Mouse (Mus musculus) CH12.LX (cell line): ENCODE results near the gene Ttc22. TPM values are rescaled to one million over a fixed set of nuclear protein-coding genes. Genes with fewer than 3 reads are reported as not detected.

Experiments
- DNase-seq: peaks from one replicate; pipeline ENCODE4 v3.0.0-alpha.2; 2013; ENCODE audit errors: extremely low read depth
- H3K27ac ChIP-seq: 2 replicates; pipeline ENCODE4 v1.5.1; 2012; ENCODE audit warnings: low read depth, mild to moderate bottlenecking, control low read depth, moderate library complexity; ENCODE audit not compliant: insufficient read depth
- H3K27me3 ChIP-seq: replicated peaks from 2 replicates; pipeline ENCODE3; 2012; ENCODE audit warnings: inconsistent platforms
- H3K36me3 ChIP-seq, 2 experiments: replicated peaks in 1 of 2; 2 replicates each; pipeline versions ENCODE3 to v1.6.1; 2012; ENCODE audit warnings: inconsistent platforms in 1 of 2, low read length in 1 of 2, mild to moderate bottlenecking in 1 of 2, mixed read lengths in 1 of 2, moderate library complexity in 1 of 2; ENCODE audit not compliant: control insufficient read depth in 1 of 2, insufficient read depth in 1 of 2
- H3K4me1 ChIP-seq, 2 experiments: 2 replicates each; pipeline ENCODE4 v1.6.1; 2012; ENCODE audit warnings: inconsistent platforms in 1 of 2, moderate library complexity in 1 of 2; ENCODE audit not compliant: insufficient read depth in 2 of 2, control insufficient read depth in 1 of 2
- H3K4me2 ChIP-seq: 2 replicates; pipeline ENCODE4 v1.6.1; 2012; ENCODE audit warnings: low read depth, mild to moderate bottlenecking, control low read depth; ENCODE audit not compliant: poor library complexity, insufficient read depth, severe bottlenecking
- H3K4me3 ChIP-seq, 3 experiments: fragments of 150-350 bp in 1 of 3; sonication (generic) in 1 of 3; replicated peaks in 1 of 3; 2 replicates each; pipeline versions ENCODE3 to v1.5.1; 2011 to 2012; ENCODE audit warnings: low read depth in 2 of 3, low read length in 2 of 3, mild to moderate bottlenecking in 2 of 3, moderate library complexity in 2 of 3, control low read depth in 1 of 3, improper control_type of control experiment in 1 of 3, inconsistent platforms in 1 of 3, mixed read lengths in 1 of 3; ENCODE audit not compliant: poor library complexity in 1 of 3
- H3K79me2 ChIP-seq: replicated peaks from 2 replicates; pipeline ENCODE4 v1.6.1; 2012; ENCODE audit warnings: mild to moderate bottlenecking, moderate library complexity; ENCODE audit not compliant: control insufficient read depth, poor library complexity, insufficient read depth, severe bottlenecking; ENCODE audit errors: extremely low read depth
- H3K9ac ChIP-seq: 2 replicates; pipeline ENCODE4 v1.6.1; 2012; ENCODE audit warnings: low read depth, mild to moderate bottlenecking, control low read depth, moderate library complexity; ENCODE audit not compliant: insufficient read depth
- H3K9me3 ChIP-seq: replicated peaks from 2 replicates; pipeline ENCODE3; 2012; ENCODE audit warnings: low read length, inconsistent platforms, mixed read lengths
- CHD1 ChIP-seq: IDR thresholded peaks from 2 replicates; pipeline ENCODE4 v1.6.1; 2012; ENCODE audit warnings: low read depth, low read length, improper control_type of control experiment, inconsistent platforms
- CHD2 ChIP-seq: IDR thresholded peaks from 2 replicates; pipeline ENCODE4 v1.6.1; 2011; ENCODE audit warnings: low read length, improper control_type of control experiment
- CTCF ChIP-seq, 2 experiments: IDR thresholded peaks in 1 of 2; conservative IDR thresholded peaks in 1 of 2; 2 replicates each; pipeline ENCODE4 v1.5.1; 2011 to 2012; ENCODE audit warnings: low read depth in 2 of 2, low read length in 2 of 2, improper control_type of control experiment in 1 of 2, inconsistent platforms in 1 of 2, mild to moderate bottlenecking in 1 of 2, moderate library complexity in 1 of 2
- E2F4 ChIP-seq: IDR thresholded peaks from 2 replicates; pipeline ENCODE4 v1.6.1; 2011; ENCODE audit warnings: low read depth, low read length, improper control_type of control experiment; ENCODE audit not compliant: insufficient replicate concordance
- EP300 ChIP-seq: IDR thresholded peaks from 2 replicates; pipeline ENCODE4 v1.6.1; 2011; ENCODE audit warnings: low read length, improper control_type of control experiment
- ETS1 ChIP-seq: conservative IDR thresholded peaks from 2 replicates; pipeline ENCODE4 v1.6.1; 2012; ENCODE audit warnings: low read depth, mild to moderate bottlenecking, inconsistent platforms, low read length, improper control_type of control experiment, moderate library complexity
- GABPA ChIP-seq: IDR thresholded peaks from 2 replicates; pipeline ENCODE4 v1.6.1; 2012; ENCODE audit warnings: low read depth, low read length, improper control_type of control experiment, inconsistent platforms; ENCODE audit not compliant: insufficient replicate concordance
- HCFC1 ChIP-seq: IDR thresholded peaks from 2 replicates; pipeline ENCODE4 v1.6.1; 2012; ENCODE audit warnings: low read depth, mild to moderate bottlenecking, inconsistent platforms, low read length, improper control_type of control experiment
- JUN ChIP-seq: IDR thresholded peaks from 2 replicates; pipeline ENCODE4 v1.6.1; 2011; ENCODE audit warnings: low read depth, mild to moderate bottlenecking, low read length, improper control_type of control experiment, moderate library complexity; ENCODE audit not compliant: insufficient read depth
- JUND ChIP-seq: conservative IDR thresholded peaks from 2 replicates; pipeline ENCODE4 v1.6.1; 2011; ENCODE audit warnings: low read depth, low read length, improper control_type of control experiment
- KAT2A ChIP-seq: IDR thresholded peaks from 2 replicates; pipeline ENCODE4 v1.6.1; 2012; ENCODE audit warnings: low read length, improper control_type of control experiment, inconsistent platforms; ENCODE audit not compliant: insufficient replicate concordance
- MAFK ChIP-seq: IDR thresholded peaks from 2 replicates; pipeline ENCODE4 v1.6.1; 2011; ENCODE audit warnings: low read length, improper control_type of control experiment; ENCODE audit not compliant: insufficient replicate concordance
- MAX ChIP-seq: IDR thresholded peaks from 2 replicates; pipeline ENCODE4 v1.6.1; 2011; ENCODE audit warnings: low read length, improper control_type of control experiment
- MAZ ChIP-seq: IDR thresholded peaks from 2 replicates; pipeline ENCODE4 v1.6.1; 2012; ENCODE audit warnings: low read depth, mild to moderate bottlenecking, inconsistent platforms, low read length, improper control_type of control experiment, moderate library complexity
- MYC ChIP-seq: IDR thresholded peaks from 2 replicates; pipeline ENCODE4 v1.6.1; 2011; ENCODE audit warnings: low read depth, mild to moderate bottlenecking, improper control_type of control experiment, low read length
- NRF1 ChIP-seq: IDR thresholded peaks from 2 replicates; pipeline ENCODE4 v1.6.1; 2014; ENCODE audit warnings: low read depth, mild to moderate bottlenecking, inconsistent platforms, low read length, improper control_type of control experiment, moderate library complexity
- PAX5 ChIP-seq: IDR thresholded peaks from 2 replicates; pipeline ENCODE4 v1.6.1; 2012; ENCODE audit warnings: low read length, inconsistent platforms, mixed read lengths
- POLR2A ChIP-seq: IDR thresholded peaks from 2 replicates; pipeline ENCODE4 v1.6.1; 2011; ENCODE audit warnings: low read depth, mild to moderate bottlenecking, improper control_type of control experiment, low read length
- RAD21 ChIP-seq: IDR thresholded peaks from 2 replicates; pipeline ENCODE4 v1.6.1; 2011; ENCODE audit warnings: low read depth, mild to moderate bottlenecking, low read length, improper control_type of control experiment, moderate library complexity
- RCOR1 ChIP-seq: conservative IDR thresholded peaks from 2 replicates; pipeline ENCODE4 v1.6.1; 2012; ENCODE audit warnings: low read depth, mild to moderate bottlenecking, inconsistent platforms, low read length, improper control_type of control experiment
- SMC3 ChIP-seq: IDR thresholded peaks from 2 replicates; pipeline ENCODE4 v1.6.1; 2011; ENCODE audit warnings: low read depth, low read length, improper control_type of control experiment
- TBP ChIP-seq: conservative IDR thresholded peaks from 2 replicates; pipeline ENCODE4 v1.6.1; 2011; ENCODE audit warnings: low read depth, low read length, improper control_type of control experiment
- TCF12 ChIP-seq: IDR thresholded peaks from 2 replicates; pipeline ENCODE4 v1.6.1; 2014; ENCODE audit warnings: low read depth, mild to moderate bottlenecking, inconsistent platforms, low read length, improper control_type of control experiment
- UBTF ChIP-seq: IDR thresholded peaks from 2 replicates; pipeline ENCODE4 v1.6.1; 2012; ENCODE audit warnings: low read depth, mild to moderate bottlenecking, inconsistent platforms, low read length, improper control_type of control experiment, moderate library complexity
- ZMIZ1 ChIP-seq: IDR thresholded peaks from 2 replicates; pipeline ENCODE4 v1.6.1; 2012; ENCODE audit warnings: low read depth, mild to moderate bottlenecking, inconsistent platforms, low read length, improper control_type of control experiment
- ZNF384 ChIP-seq: IDR thresholded peaks from 2 replicates; pipeline ENCODE4 v1.6.1; 2012; ENCODE audit warnings: low read depth, low read length, improper control_type of control experiment, inconsistent platforms
- dilution Hi-C: fragments of 300-500 bp; cut with MboI; formaldehyde crosslinking; loops from 2 replicates; pipeline ENCODE4 v1.14.3; 2020; ENCODE audit warnings: low sequenced_read_pairs; ENCODE audit not compliant: extremely low pct_unique_long_range_greater_than_20kb, extremely low pct_ligation_motif_present
- in situ Hi-C: fragments of 300-500 bp; cut with MboI; formaldehyde crosslinking; loops from 3 replicates; pipeline ENCODE4 v1.14.3; 2019; ENCODE audit warnings: low sequenced_read_pairs, low pct_ligation_motif_present, low pct_unique_long_range_greater_than_20kb, mixed read lengths
- polyA plus RNA-seq: library from polyadenylated mRNA; unstranded; fragments of >175 nt; gene quantifications from 2 replicates; pipeline ENCODE4 v1.2.1, GENCODE M21; 2012; ENCODE audit warnings: low read depth; ENCODE audit not compliant: insufficient read length
- total RNA-seq, 2 experiments: library from RNA; depleted of rRNA; stranded (reverse); fragments of 300-350 nt in 1 of 2; fragments of >200 nt in 1 of 2; gene quantifications; 2 replicates each; pipeline ENCODE4 v1.2.3; 2012 to 2014

Ttc22 gene
- total and polyA plus RNA-seq, 3 experiments: not detected

DNA sequence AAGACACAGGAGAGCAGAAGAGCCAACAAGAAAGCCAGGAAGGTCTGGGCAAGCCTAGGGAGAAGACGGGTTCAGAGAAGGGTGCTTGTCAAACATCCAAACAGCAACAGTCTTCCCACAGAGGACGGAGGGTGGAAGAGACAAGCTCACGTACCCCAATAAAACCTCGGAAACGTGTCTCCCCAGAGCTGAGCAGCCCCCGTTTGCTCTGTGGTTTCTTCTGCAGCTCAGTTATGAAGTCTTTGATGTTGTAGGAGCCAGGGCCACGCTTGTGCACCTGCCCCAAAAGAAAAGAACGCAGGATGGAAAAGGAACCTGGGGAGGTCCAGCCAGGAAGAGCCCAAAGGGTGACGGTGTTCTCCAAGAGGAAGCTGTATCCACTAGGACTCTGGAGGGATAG, 7.4 kb upstream of the Ttc22 start:
- Histone ChIP-seq H3K27me3 (peaks cover 1% of the 10 kb centered on the region), H3K9ac (no peak overlapping the region), H3K27ac (no peak overlapping the region), H3K36me3 (no peaks in the 10 kb centered on the region), H3K9me3 (no peaks in the 10 kb centered on the region), H3K4me3 (no peak overlapping the region), H3K4me2 (no peak overlapping the region), H3K79me2 (no peaks in the 10 kb centered on the region), H3K4me1 (peaks cover 14 to 33% of the 10 kb centered on the region in 2 experiments; a peak in 3 of 4 replicates)
- DNase-seq: no peak
- TF ChIP-seq MAX (no peak), ZMIZ1 (no peak), SMC3 (no peak), RCOR1 (no peak)
- dilution Hi-C loops: no loop called here
- in situ Hi-C loops: no loop called here

DNA sequence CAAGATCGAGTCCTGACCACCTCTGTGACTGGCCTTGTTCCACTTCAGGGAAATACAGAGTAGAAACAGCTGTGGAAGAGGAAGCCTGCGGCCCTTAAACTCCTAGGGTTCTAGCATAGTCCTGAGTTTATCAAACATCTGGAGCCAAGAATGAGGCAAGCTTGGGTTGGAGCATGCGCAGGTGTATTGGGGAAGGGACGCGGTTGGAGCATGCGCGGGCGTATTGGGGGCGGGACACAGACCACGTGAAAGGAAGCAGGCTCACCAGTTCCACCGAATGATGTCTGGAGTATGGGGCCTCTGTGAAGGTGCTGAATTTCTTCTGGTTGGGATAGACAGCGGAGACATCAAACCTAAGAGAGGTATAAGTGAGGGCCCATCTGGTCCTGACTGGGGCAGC, 6.6 kb upstream of the Ttc22 start:
- H3K4me3 ChIP-seq: no peak overlapping the region
- no peak overlapping the region for H3K4me2 ChIP-seq
- no peaks in the 10 kb centered on the region for H3K79me2 ChIP-seq
- H3K27me3 ChIP-seq: peaks cover 2% of the 10 kb centered on the region
- no peak overlapping the region for H3K27ac ChIP-seq
- H3K36me3 ChIP-seq: no peaks in the 10 kb centered on the region
- dilution Hi-C loops: no loop called here
- H3K9ac ChIP-seq: no peak overlapping the region
- no peak for DNase-seq
- no peak for TF ChIP-seq PAX5
- TF ChIP-seq SMC3: no peak
- peak; percentile 70 for TF ChIP-seq NRF1
- TF ChIP-seq, all 38 proteins: peak for 1
- Histone ChIP-seq H3K4me1 (peaks cover 14 to 33% of the 10 kb centered on the region in 2 experiments; a peak in 3 of 4 replicates), H3K9me3 (no peaks in the 10 kb centered on the region)
- in situ Hi-C loops: no loop called here

DNA sequence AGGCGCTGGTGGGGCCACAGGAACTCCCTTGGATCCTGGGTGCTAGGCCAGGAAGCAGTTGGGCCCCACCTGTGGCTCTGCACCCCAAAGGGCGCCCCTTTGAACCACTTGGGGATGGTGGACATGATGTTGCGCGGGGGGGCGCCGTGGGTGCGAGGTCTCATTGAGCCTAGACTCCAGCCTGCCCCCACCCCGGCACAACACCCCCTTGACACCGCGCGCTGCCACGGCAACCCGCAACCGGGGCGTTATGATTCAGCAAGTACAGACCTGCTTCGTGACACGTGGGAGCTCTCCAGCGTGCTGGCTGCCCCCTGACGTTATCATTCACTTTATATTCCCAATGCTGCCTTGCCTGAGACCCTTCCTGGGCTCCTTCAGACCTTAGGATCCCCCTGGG, 5.2 kb upstream of the Ttc22 start, which contains the start of gene Lexm:
TSS of gene Lexm (minus strand) at position 186 of the 400 bp plus-strand sequence.
- Histone ChIP-seq H3K4me1 (peaks cover 14 to 33% of the 10 kb centered on the region in 2 experiments; a peak in 3 of 4 replicates), H3K36me3 (no peaks in the 10 kb centered on the region), H3K4me3 (no peak within 1 kb of the TSS), H3K9me3 (no peaks in the 10 kb centered on the region), H3K27ac (no peak within 1 kb of the TSS), H3K9ac (no peak within 1 kb of the TSS), H3K27me3 (peaks cover 9% of the 10 kb centered on the region), H3K4me2 (peak within 1 kb of the TSS; percentile 41), H3K79me2 (no peaks in the 10 kb centered on the region)
- no peak for DNase-seq
- dilution Hi-C loops: no loop called here
- in situ Hi-C loops: no loop called here
- TF ChIP-seq KAT2A (no peak), EP300 (no peak), CHD2 (no peak), UBTF (no peak), MYC (no peak), MAZ (no peak), GABPA (no peak), CHD1 (no peak), HCFC1 (no peak), TBP (no peak), ETS1 (no peak), POLR2A (no peak), ZNF384 (no peak), ZMIZ1 (no peak), MAX (peak; percentile 61; the same call in 1 of the 2 replicates), TCF12 (no peak), RCOR1 (no peak), JUND (no peak), JUN (no peak), MAFK (no peak), NRF1 (no peak), E2F4 (no peak), PAX5 (no peak), RAD21 (no peak), CTCF (conservative IDR thresholded peaks at IDR 0.05 in 1 of 2, IDR thresholded peaks at IDR 0.05 in 1 of 2; ENCODE audit: low read depth in 2 of 2, low read length in 2 of 2) (no peak)
